Mouse (Mus musculus): ENCODE results near the gene Sh3bp5. TPM values are rescaled to one million over a fixed set of nuclear protein-coding genes. Genes with fewer than 3 reads are reported as not detected.

The Sh3bp5 gene
- total and polyA plus RNA-seq, 3 experiments, result 0.19 to 1.0 TPM; not detected in 1

DNA sequence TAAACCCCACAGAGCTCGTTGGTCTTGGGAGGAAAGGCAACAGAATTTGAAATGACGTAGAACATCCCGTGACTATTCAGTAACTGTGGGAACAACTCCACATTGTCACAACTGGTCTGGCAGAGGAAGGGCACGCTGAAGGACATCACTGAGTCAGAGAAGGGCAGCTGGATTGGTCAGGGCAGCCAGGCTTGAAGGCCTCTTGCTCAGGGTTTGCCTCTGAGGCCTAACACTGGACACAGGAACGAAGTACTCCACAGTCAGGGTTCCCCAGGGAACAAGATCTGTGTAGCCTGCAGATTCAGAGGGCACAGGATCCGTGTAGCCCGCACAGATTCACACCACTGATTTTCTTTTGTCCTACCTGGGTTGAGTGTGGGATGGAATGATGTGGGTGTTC lies 35.6 kb downstream of the Sh3bp5 start:
- DNase-seq (ENCODE audit: low read depth, low spot score), result no peak
- no peak overlapping the region for H3K9ac ChIP-seq (ENCODE audit: control insufficient read depth, low read depth, low read length, poor library complexity, severe bottlenecking)
- H3K27me3 ChIP-seq (ENCODE audit: control insufficient read depth in 1 of 2, insufficient read depth in 2 of 2, low read length in 2 of 2), result no peaks in the 10 kb centered on the region
- H3K9me3 ChIP-seq (replicated peaks; ENCODE audit: insufficient read depth, low read length), result no peaks in the 10 kb centered on the region
- no peaks in the 10 kb centered on the region for H3K79me2 ChIP-seq (ENCODE audit: control insufficient read depth, insufficient read depth, low read length, poor library complexity)
- TF ChIP-seq MYC (IDR thresholded peaks at IDR 0.05; ENCODE audit: low read depth, low read length) (no peak), ZC3H11A (IDR thresholded peaks at IDR 0.05; ENCODE audit: low read depth, low read length) (no peak), MYB (IDR thresholded peaks at IDR 0.05; ENCODE audit: low read depth, low read length) (no peak), TCF12 (IDR thresholded peaks at IDR 0.05; ENCODE audit: low read depth, low read length) (no peak), RAD21 (IDR thresholded peaks at IDR 0.05; ENCODE audit: low read depth, low read length) (no peak)
- peaks cover 11 to 32% of the 10 kb centered on the region in 2 experiments for H3K4me1 ChIP-seq (ENCODE audit: control insufficient read depth in 1 of 2, insufficient read depth in 2 of 2, low read length in 2 of 2)
- H3K27ac ChIP-seq (ENCODE audit: control insufficient read depth, low read depth, low read length), result no peak overlapping the region
- H3K4me3 ChIP-seq (ENCODE audit: control insufficient read depth in 1 of 2, insufficient read depth in 1 of 2, low read depth in 2 of 2, low read length in 2 of 2), result no peak overlapping the region
- peaks cover 0 to 11% of the 10 kb centered on the region in 2 experiments; a peak in 2 of 4 replicates for H3K36me3 ChIP-seq (ENCODE audit: control insufficient read depth in 1 of 2, insufficient read depth in 2 of 2, low read length in 2 of 2)

DNA sequence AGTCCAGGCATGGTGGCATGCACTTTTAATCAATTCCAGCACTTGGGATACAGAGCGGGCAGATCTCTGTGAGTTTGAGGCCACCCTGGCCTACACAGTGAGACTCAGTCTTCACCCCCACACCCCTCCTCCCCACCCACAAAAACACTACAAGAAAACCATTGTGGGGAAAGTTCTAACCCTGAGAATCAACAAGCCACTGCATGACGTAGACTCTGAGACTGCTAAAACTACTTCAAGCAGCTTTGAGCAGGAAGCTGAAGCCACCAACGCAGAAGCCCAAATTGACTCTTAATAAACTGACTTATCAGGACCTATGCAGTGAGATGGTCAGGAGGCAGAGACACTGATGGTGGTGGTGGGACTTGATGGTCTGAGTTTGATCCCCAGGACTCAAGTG lies 36.6 kb downstream of the Sh3bp5 start:
- DNase-seq (ENCODE audit: low read depth, low spot score), result no peak
- no peak overlapping the region for H3K27ac ChIP-seq (ENCODE audit: control insufficient read depth, low read depth, low read length)
- no peaks in the 10 kb centered on the region for H3K9me3 ChIP-seq (replicated peaks; ENCODE audit: insufficient read depth, low read length)
- peaks cover 11 to 31% of the 10 kb centered on the region in 2 experiments for H3K4me1 ChIP-seq (ENCODE audit: control insufficient read depth in 1 of 2, insufficient read depth in 2 of 2, low read length in 2 of 2)
- TF ChIP-seq ZKSCAN1 (IDR thresholded peaks at IDR 0.05; ENCODE audit: low read depth, low read length) (no peak), SIN3A (IDR thresholded peaks at IDR 0.05; ENCODE audit: low read length) (no peak), TBP (IDR thresholded peaks at IDR 0.05; ENCODE audit: low read depth, low read length) (no peak), NELFE (IDR thresholded peaks at IDR 0.05; ENCODE audit: low read depth, low read length) (no peak), MEF2A (IDR thresholded peaks at IDR 0.05; ENCODE audit: extremely low read depth, insufficient replicate concordance, low read depth, low read length, poor library complexity, severe bottlenecking) (no peak), MAFK (IDR thresholded peaks at IDR 0.05; ENCODE audit: borderline replicate concordance, low read depth, low read length) (no peak), MXI1 (IDR thresholded peaks at IDR 0.05; ENCODE audit: low read depth, low read length) (no peak), RCOR1 (IDR thresholded peaks at IDR 0.05; ENCODE audit: low read depth, low read length) (no peak), ETS1 (IDR thresholded peaks at IDR 0.05; ENCODE audit: low read depth, low read length) (no peak), GATA1 (IDR thresholded peaks at IDR 0.05; ENCODE audit: low read depth, low read length) (no peak), TCF12 (IDR thresholded peaks at IDR 0.05; ENCODE audit: low read depth, low read length) (no peak), RAD21 (IDR thresholded peaks at IDR 0.05; ENCODE audit: low read depth, low read length) (no peak), CHD2 (IDR thresholded peaks at IDR 0.05; ENCODE audit: low read length) (no peak), JUND (IDR thresholded peaks at IDR 0.05; ENCODE audit: low read depth, low read length) (no peak), ELF1 (IDR thresholded peaks at IDR 0.05; ENCODE audit: low read depth, low read length) (no peak)
- peaks cover 0 to 9% of the 10 kb centered on the region in 2 experiments; a peak in 2 of 4 replicates for H3K36me3 ChIP-seq (ENCODE audit: control insufficient read depth in 1 of 2, insufficient read depth in 2 of 2, low read length in 2 of 2)
- H3K4me3 ChIP-seq (ENCODE audit: control insufficient read depth in 1 of 2, insufficient read depth in 1 of 2, low read depth in 2 of 2, low read length in 2 of 2), result no peak overlapping the region
- no peak overlapping the region for H3K9ac ChIP-seq (ENCODE audit: control insufficient read depth, low read depth, low read length, poor library complexity, severe bottlenecking)
- no peaks in the 10 kb centered on the region for H3K79me2 ChIP-seq (ENCODE audit: control insufficient read depth, insufficient read depth, low read length, poor library complexity)
- H3K27me3 ChIP-seq (ENCODE audit: control insufficient read depth in 1 of 2, insufficient read depth in 2 of 2, low read length in 2 of 2), result no peaks in the 10 kb centered on the region

Data from MEL (cell line).